Mouse (Mus musculus): ENCODE data around the gene Trim33. TPM values are rescaled to one million over a fixed set of nuclear protein-coding genes. Genes with fewer than 3 reads are reported as not detected.

The Trim33 gene
- polyA plus RNA-seq, 1 experiment from 2014 or later, result 25.1 TPM

DNA sequence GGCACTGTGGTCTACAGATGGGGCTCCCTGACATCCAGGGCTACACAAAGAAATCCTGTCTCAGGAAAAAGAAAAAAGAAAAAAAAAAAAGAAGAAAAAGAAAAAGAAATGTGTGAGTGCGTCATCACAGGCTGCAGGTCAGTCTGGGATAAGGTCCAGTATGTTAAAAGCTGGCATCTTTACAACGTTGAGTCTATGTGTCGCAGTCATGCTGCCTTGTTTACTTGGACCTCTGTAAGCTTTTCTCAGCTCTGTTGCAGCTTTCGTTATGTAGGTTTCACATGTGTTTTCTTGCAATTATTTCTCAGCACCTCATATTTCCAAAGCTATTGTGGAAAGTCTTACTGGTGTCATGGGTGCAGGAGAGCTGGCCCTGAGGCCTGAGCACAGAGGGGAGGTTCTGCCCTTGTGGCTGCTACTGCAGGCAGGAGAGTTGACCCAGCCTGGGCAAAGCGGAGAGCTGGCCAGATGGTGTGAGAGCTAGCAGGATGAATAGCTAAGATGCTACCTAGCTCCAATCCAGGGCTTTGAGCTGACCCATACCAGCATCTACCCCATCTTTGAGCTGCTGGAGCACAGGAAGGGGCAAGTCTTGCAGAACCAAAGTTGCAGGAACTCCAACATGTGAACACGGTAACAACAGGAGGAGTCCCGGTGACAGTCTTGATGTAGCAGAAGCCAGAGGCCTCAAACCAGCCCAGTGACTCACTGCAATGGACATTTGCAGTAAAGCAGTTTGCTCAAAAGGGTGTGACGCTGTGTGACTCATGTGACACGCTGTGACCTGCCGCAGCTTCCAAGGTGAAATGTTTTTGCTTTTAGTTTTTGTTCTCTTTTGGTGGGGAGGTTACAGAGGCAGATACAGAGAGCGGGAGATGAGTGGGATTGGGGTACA, 127.0 kb downstream of the Trim33 start:
- Histone ChIP-seq H3K36me3 (no peaks in the 10 kb centered on the region), H3K9me3 (no peaks in the 10 kb centered on the region), H3K4me3 (no peak overlapping the region), H3K4me2 (no peak overlapping the region), H3K27ac (replicated peaks) (no peak overlapping the region), H3K27me3 (no peaks in the 10 kb centered on the region), H3K9ac (no peak overlapping the region), H3K4me1 (replicated peaks) (peaks cover 10% of the 10 kb centered on the region)
- ATAC-seq (ENCODE audit: low FRiP score, low read depth), result no peak
- 87% methylated on average over 11 of the region's 11 CpGs for WGBS

Other genes starting within 250 kb of the Trim33 start
- 91.3 and 94.6 TPM in 2 replicates for gene Nras, start 221.0 kb upstream of the Trim33 start, polyA plus RNA-seq (2015; fragmentation: Nextera tagmentation; extraction: Ambion mirVana)
- gene Ampd1, start 205.3 kb upstream of the Trim33 start, polyA plus RNA-seq (2015; fragmentation: Nextera tagmentation; extraction: Ambion mirVana), result not detected in 2 replicates
- 1.2 and 1.3 TPM in 2 replicates for gene Dennd2c, start 176.7 kb upstream of the Trim33 start, polyA plus RNA-seq (2015; fragmentation: Nextera tagmentation; extraction: Ambion mirVana)
- gene Bcas2, start 107.6 kb upstream of the Trim33 start, polyA plus RNA-seq (2015; fragmentation: Nextera tagmentation; extraction: Ambion mirVana), result 202 and 203 TPM in 2 replicates